Mouse (Mus musculus) heart, embryonic 11.5 days (tissue): ENCODE results near the gene Ankdd1a. TPM values are rescaled to one million over a fixed set of nuclear protein-coding genes. Genes with fewer than 3 reads are reported as not detected.

Source experiments
- ATAC-seq: fragments of 200-750 bp; cut with Nextera tagmentation; replicated peaks from 2 replicates; pipeline ENCODE4 v1.8.0; 2017; ENCODE audit warnings: moderate library complexity; ENCODE audit not compliant: insufficient number of reproducible peaks, low FRiP score, low TSS enrichment
- H3K27ac ChIP-seq: fragments of 300-500 bp; sonication (generic); 2 replicates; pipeline ENCODE4 v1.5.1; 2014; ENCODE audit warnings: mild to moderate bottlenecking, low read depth, low read length
- H3K27me3 ChIP-seq: fragments of 300-500 bp; sonication (generic); 2 replicates; pipeline ENCODE4 v1.6.1; 2014; ENCODE audit warnings: mild to moderate bottlenecking, low read length, mixed read lengths; ENCODE audit not compliant: control insufficient read depth, insufficient read depth
- H3K36me3 ChIP-seq: fragments of 300-500 bp; sonication (generic); 2 replicates; pipeline ENCODE4 v1.6.1; 2014; ENCODE audit warnings: mild to moderate bottlenecking, low read length, moderate library complexity, mixed read lengths; ENCODE audit not compliant: control insufficient read depth, insufficient read depth
- H3K4me1 ChIP-seq: fragments of 300-500 bp; sonication (generic); 2 replicates; pipeline ENCODE4 v1.6.1; 2014; ENCODE audit warnings: low read length; ENCODE audit not compliant: control insufficient read depth, insufficient read depth
- H3K4me2 ChIP-seq: fragments of 300-500 bp; sonication (generic); 2 replicates; pipeline ENCODE4 v1.6.1; 2014; ENCODE audit warnings: mild to moderate bottlenecking, moderate library complexity
- H3K4me3 ChIP-seq: fragments of 300-500 bp; sonication (generic); 2 replicates; pipeline ENCODE4 v1.5.1; 2014; ENCODE audit warnings: low read depth, low read length
- H3K9ac ChIP-seq: fragments of 300-500 bp; sonication (generic); 2 replicates; pipeline ENCODE4 v1.6.1; 2014; ENCODE audit warnings: mild to moderate bottlenecking, low read depth, low read length, moderate library complexity
- H3K9me3 ChIP-seq: fragments of 300-500 bp; sonication (generic); replicated peaks from 2 replicates; pipeline ENCODE4 v1.6.1; 2016; ENCODE audit warnings: low read length; ENCODE audit not compliant: control insufficient read depth
- WGBS: fragments of 180-500 bp; shearing (Covaris S2); extraction: QIAGEN DNeasy Blood & Tissue Kit; methylation state at CpG from one replicate; pipeline ENCODE4 v1.1.7; 2014; ENCODE audit not compliant: insufficient replicate concordance; 5-methylcytosine and 5-hydroxymethylcytosine counted together
- polyA plus RNA-seq: library from polyadenylated mRNA; unstranded; fragments of >200 nt; fragmentation: Nextera tagmentation; extraction: Ambion mirVana; gene quantifications from 2 replicates; pipeline ENCODE4 v1.2.1, GENCODE M21; 2014

Ankdd1a gene
- polyA plus RNA-seq, 1 experiment from 2014 or later, result not detected

DNA sequence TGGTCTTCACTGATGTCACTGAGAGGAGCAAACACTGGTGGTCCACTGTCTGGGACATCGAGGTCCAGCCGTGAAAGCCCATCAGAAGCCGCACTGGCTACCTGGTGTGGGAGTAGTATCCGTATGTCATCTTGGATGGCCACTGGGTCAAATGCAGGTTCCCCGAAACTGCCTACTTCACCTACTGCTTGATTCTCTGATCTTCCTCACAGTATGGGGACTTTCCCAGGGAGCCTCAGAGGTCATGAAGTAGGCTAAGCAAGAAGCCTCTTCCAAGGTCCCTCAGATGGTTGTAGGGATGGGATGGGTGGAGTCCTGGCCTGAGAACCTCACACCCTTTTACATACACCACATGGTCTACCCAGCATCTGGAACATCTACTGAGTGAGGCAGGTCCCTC is 37.0 kb upstream of the Ankdd1a start:
- H3K4me2 ChIP-seq, result no peak overlapping the region
- no peaks in the 10 kb centered on the region for H3K9me3 ChIP-seq
- peaks cover 8% of the 10 kb centered on the region for H3K36me3 ChIP-seq
- no peak overlapping the region for H3K27ac ChIP-seq
- no peaks in the 10 kb centered on the region for H3K27me3 ChIP-seq
- H3K4me1 ChIP-seq, result peaks cover 27% of the 10 kb centered on the region
- 88% methylated on average over 5 of the region's 5 CpGs for WGBS
- no peak overlapping the region for H3K9ac ChIP-seq
- H3K4me3 ChIP-seq, result no peak overlapping the region
- no peak for ATAC-seq

- peaks cover 8% of the 10 kb centered on the region for H3K36me3 ChIP-seq
- H3K4me2 ChIP-seq, result no peak overlapping the region
- no peak overlapping the region for H3K27ac ChIP-seq
- no peaks in the 10 kb centered on the region for H3K27me3 ChIP-seq
- H3K9me3 ChIP-seq, result no peaks in the 10 kb centered on the region
- H3K4me3 ChIP-seq, result no peak overlapping the region
- WGBS, result 89% methylated on average over 8 of the region's 8 CpGs
- no peak overlapping the region for H3K9ac ChIP-seq
- no peak for ATAC-seq
- peaks cover 24% of the 10 kb centered on the region for H3K4me1 ChIP-seq
Measured at GRCm38 (mm10) chr9:65556349-65556748, 36.4 kb upstream of the Ankdd1a start.

DNA sequence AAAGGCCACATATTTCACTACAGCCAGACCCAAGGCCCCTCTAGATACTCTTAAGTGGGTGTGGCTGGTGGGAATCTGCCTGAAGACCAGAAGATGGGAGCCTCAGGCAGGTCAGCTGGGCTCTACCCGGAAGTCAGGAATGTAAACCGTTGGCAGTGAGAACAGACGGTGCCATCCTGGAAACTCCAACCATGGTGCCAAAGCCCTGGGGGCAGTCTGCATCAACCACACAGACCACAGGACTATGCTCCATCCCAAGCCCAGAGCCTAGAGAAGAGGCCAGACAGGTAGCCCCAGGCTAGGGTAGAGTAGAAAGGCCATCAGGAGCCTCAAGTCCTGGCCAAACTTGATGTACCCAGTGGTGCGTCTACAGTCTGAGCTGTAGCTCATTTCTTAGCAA is 35.6 kb upstream of the Ankdd1a start:
- H3K9ac ChIP-seq, result no peak overlapping the region
- H3K4me3 ChIP-seq, result no peak overlapping the region
- peaks cover 8% of the 10 kb centered on the region for H3K36me3 ChIP-seq
- peaks cover 26% of the 10 kb centered on the region for H3K4me1 ChIP-seq
- ATAC-seq, result no peak
- H3K27me3 ChIP-seq, result no peaks in the 10 kb centered on the region
- 69% methylated on average over 4 of the region's 4 CpGs for WGBS
- peak overlapping the region; percentile 48 for H3K27ac ChIP-seq
- no peak overlapping the region for H3K4me2 ChIP-seq
- no peaks in the 10 kb centered on the region for H3K9me3 ChIP-seq

DNA sequence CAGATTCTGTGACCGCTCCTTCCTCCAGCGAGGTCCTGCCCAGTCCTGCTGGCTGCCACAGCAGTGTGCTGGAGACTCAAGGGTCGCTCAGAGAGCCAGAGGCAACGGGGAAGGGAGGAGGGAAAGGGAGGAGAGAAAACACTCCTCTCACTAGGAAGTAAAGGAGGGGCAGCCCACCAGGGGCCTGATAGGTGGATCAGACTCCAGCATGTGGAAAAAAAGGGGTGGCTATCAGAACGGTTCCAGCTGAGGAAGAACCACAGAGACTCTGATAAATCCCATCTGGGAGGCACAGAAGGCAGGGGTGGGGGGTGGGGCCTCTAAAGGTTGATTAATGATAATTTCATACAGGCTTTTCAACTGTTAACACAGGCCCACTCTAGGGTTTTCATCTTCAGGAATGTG is 35.0 kb upstream of the Ankdd1a start:
- WGBS, result 1% methylated on average over 5 of the region's 5 CpGs
- Histone ChIP-seq H3K4me2 (peak overlapping the region; percentile 33), H3K27ac (peak overlapping the region; percentile 48), H3K4me3 (no peak overlapping the region), H3K36me3 (peaks cover 8% of the 10 kb centered on the region), H3K9ac (peak overlapping the region; percentile 24; the same call in 1 of the 2 replicates), H3K27me3 (no peaks in the 10 kb centered on the region), H3K4me1 (peaks cover 32% of the 10 kb centered on the region), H3K9me3 (no peaks in the 10 kb centered on the region)
- peak; percentile 43; the same call in 1 of the 2 replicates for ATAC-seq

- Histone ChIP-seq H3K9me3 (no peaks in the 10 kb centered on the region), H3K27ac (no peak overlapping the region), H3K36me3 (no peaks in the 10 kb centered on the region), H3K9ac (no peak overlapping the region), H3K4me2 (no peak overlapping the region), H3K4me1 (peaks cover 37% of the 10 kb centered on the region), H3K4me3 (no peak overlapping the region), H3K27me3 (no peaks in the 10 kb centered on the region)
- ATAC-seq, result no peak
- 92% methylated on average over 2 of the region's 2 CpGs for WGBS
Measured at GRCm38 (mm10) chr9:65552711-65553110, 32.7 kb upstream of the Ankdd1a start.

GRCm38 (mm10) chr9:65552141-65552540 is 32.1 kb upstream of the Ankdd1a start:
- Histone ChIP-seq H3K27me3 (no peaks in the 10 kb centered on the region), H3K4me1 (peaks cover 39% of the 10 kb centered on the region), H3K9ac (no peak overlapping the region), H3K36me3 (no peaks in the 10 kb centered on the region), H3K9me3 (no peaks in the 10 kb centered on the region), H3K4me3 (no peak overlapping the region), H3K4me2 (no peak overlapping the region), H3K27ac (no peak overlapping the region)
- WGBS, result 79% methylated on average over 5 of the region's 5 CpGs
- ATAC-seq, result no peak

GRCm38 (mm10) chr9:65551035-65551434 is 31.0 kb upstream of the Ankdd1a start:
- Histone ChIP-seq H3K4me3 (no peak overlapping the region), H3K4me1 (peaks cover 50% of the 10 kb centered on the region), H3K9ac (peak overlapping the region; percentile 65), H3K36me3 (no peaks in the 10 kb centered on the region), H3K4me2 (no peak overlapping the region), H3K27me3 (no peaks in the 10 kb centered on the region), H3K27ac (peak overlapping the region; percentile 92), H3K9me3 (no peaks in the 10 kb centered on the region)
- ATAC-seq, result peak; percentile 57; the same call in 1 of the 2 replicates
- 1% methylated on average over 5 of the region's 5 CpGs for WGBS

DNA sequence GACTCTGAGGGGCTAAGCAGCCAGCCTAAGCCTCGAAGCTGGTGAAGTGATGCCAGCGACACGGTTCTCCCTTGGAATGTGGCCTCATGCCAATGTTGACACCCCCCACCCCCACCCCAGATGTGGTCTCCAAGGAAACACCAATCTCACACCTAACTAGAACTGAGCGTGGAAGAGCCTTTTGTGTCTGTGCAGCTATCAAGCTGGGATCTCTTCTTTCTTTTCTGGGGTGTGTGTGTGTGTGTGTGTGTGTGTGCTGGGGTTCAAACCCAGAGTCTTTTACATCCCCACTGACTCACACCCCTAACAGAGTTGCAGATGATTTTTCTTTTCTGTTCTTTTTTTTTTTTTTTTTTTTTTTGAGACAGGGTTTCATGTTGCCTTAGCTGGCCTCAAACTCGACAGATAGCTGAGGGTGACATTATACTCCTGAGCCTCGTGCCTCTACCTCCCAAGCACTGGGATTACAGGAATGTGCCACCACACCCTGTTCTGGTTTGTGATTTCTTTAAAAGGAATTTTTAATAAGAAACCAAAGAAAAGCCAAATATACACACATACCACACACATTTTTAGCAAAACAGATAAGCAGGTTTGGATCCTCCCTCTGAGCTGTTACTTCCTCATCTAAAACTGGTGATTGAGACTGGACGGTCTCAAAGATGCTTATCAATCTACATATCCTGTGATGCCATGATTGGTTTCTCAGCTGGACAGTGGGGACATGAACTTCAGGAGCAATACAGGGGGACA is 30.3 kb upstream of the Ankdd1a start:
- Histone ChIP-seq H3K4me1 (peaks cover 51% of the 10 kb centered on the region), H3K27ac (peak overlapping the region; percentile 92), H3K9ac (peak overlapping the region; percentile 65), H3K4me2 (no peak overlapping the region), H3K9me3 (no peaks in the 10 kb centered on the region), H3K27me3 (no peaks in the 10 kb centered on the region), H3K36me3 (no peaks in the 10 kb centered on the region), H3K4me3 (no peak overlapping the region)
- WGBS, result 27% methylated on average over 7 of the region's 7 CpGs
- no peak for ATAC-seq

- Histone ChIP-seq H3K4me3 (no peak overlapping the region), H3K36me3 (no peaks in the 10 kb centered on the region), H3K9ac (no peak overlapping the region), H3K27me3 (no peaks in the 10 kb centered on the region), H3K4me1 (peaks cover 49% of the 10 kb centered on the region), H3K9me3 (no peaks in the 10 kb centered on the region), H3K4me2 (no peak overlapping the region), H3K27ac (no peak overlapping the region)
- no peak for ATAC-seq
- WGBS, result 75% methylated on average over 5 of the region's 5 CpGs
Measured at GRCm38 (mm10) chr9:65549643-65550042, 29.6 kb upstream of the Ankdd1a start.
